ENCODE assay signal across 10 mouse cellular contexts in the genomic region with DNA sequence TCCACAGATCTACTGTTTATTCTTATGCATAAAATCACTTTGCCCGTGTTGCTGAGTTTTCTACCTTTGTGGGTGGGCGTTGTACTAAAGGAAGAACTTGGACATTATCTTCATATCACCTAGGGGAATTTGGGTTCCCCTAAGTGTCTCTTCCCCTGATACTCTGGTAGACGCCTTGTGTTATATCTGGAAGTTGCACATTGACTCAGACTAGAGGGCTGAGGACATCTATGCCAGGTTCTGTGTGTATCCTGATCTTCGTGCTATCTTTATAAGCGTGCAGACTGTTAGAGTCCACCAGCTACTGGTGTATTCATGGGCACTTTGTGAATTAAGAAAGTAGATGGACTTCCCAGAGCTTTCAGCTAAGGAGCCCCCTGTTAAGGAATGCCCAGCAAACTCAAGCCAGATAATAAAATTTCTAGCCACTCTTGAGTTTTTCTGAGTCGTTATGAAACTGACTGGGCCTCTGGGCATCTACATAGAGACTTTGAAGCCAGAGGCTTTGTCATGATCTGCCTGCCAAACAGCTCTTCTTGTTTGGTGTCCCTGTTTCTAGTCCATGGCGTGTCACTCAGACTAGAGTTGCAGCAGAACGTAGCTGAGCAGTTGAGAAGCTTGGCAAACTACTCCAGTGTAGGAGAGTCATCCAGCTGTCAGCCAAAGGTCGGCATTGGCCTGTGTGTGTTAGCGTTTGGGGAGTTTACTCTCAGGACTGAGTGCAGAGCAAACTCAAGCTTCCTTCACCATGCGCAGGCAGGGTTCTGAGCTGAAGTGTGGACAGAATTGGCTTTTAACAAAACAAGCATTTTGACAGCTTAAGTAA. TPM values are rescaled to one million over a fixed set of nuclear protein-coding genes. Genes with fewer than 3 reads are reported as not detected.
DNase-seq lines count a peak whose midpoint lies in the region; ATAC-seq and TF ChIP-seq lines count a peak whose summit lies in the region.
"Had no signal": no experiment of that assay in that cellular context is flagged by ENCODE, and none has a peak within 500 bp of the region (broad histone marks: within the 10 kb centered on the region; RNA-seq: fewer than 3 reads in every experiment).

No protein-coding gene starts in this region.

- no peaks in the 10 kb centered on the region for H3K9me3 ChIP-seq in limb, embryonic 15.5 days
- H3K9me3 ChIP-seq in limb, embryonic 10.5 days (replicated peaks): no peaks in the 10 kb centered on the region
- no peaks in the 10 kb centered on the region for H3K9me3 ChIP-seq in heart, embryonic 15.5 days (replicated peaks)
- H3K9me3 ChIP-seq in stomach, postnatal 0 days (ENCODE audit: control insufficient read depth, low read length): no peaks in the 10 kb centered on the region
- H3K9me3 ChIP-seq in forebrain, embryonic 14.5 days (replicated peaks; ENCODE audit: control insufficient read depth, low read length): no peaks in the 10 kb centered on the region
- H3K9me3 ChIP-seq: embryonic facial prominence, embryonic 15.5 days; neural tube, embryonic 13.5 days had no signal

- no peaks in the 10 kb centered on the region for H3K27me3 ChIP-seq in limb, embryonic 15.5 days
- no peaks in the 10 kb centered on the region for H3K27me3 ChIP-seq in limb, embryonic 10.5 days (ENCODE audit: low read depth, poor library complexity, severe bottlenecking)
- no peaks in the 10 kb centered on the region for H3K27me3 ChIP-seq in heart, embryonic 15.5 days
- H3K27me3 ChIP-seq in liver, adult 2 months (ENCODE audit: control insufficient read depth, insufficient read depth, low read length): no peaks in the 10 kb centered on the region
- H3K27me3 ChIP-seq in stomach, postnatal 0 days (ENCODE audit: control insufficient read depth, insufficient read depth, low read length): no peaks in the 10 kb centered on the region
- H3K27me3 ChIP-seq in forebrain, embryonic 14.5 days (replicated peaks; ENCODE audit: control insufficient read depth, insufficient read depth, low read length): no peaks in the 10 kb centered on the region
- H3K27me3 ChIP-seq: embryonic facial prominence, embryonic 15.5 days; neural tube, embryonic 13.5 days had no signal

- no peak for TF ChIP-seq CTCF in liver, adult 2 months (IDR thresholded peaks at IDR 0.05; ENCODE audit: low read depth, low read length)
- no peak for TF ChIP-seq CTCF in stomach, postnatal 0 days (IDR thresholded peaks at IDR 0.05; ENCODE audit: low read depth)

- 0 out of 2 replicates have a peak overlapping the region, but pooled peaks have one; percentile 17 for H3K27ac ChIP-seq in limb, embryonic 15.5 days
- H3K27ac ChIP-seq in limb, embryonic 10.5 days: no peak overlapping the region
- peak overlapping the region; percentile 57 for H3K27ac ChIP-seq in heart, embryonic 15.5 days
- peak overlapping the region; percentile 58 for H3K27ac ChIP-seq in liver, adult 2 months (replicated peaks; ENCODE audit: insufficient read depth, low read depth, low read length)
- H3K27ac ChIP-seq in stomach, postnatal 0 days (replicated peaks): peak overlapping the region; percentile 59
- no peak overlapping the region for H3K27ac ChIP-seq in forebrain, embryonic 14.5 days (ENCODE audit: low read depth, low read length)
- H3K27ac ChIP-seq: embryonic facial prominence, embryonic 15.5 days; neural tube, embryonic 13.5 days had no signal

- H3K4me2 ChIP-seq in limb, embryonic 15.5 days: no peak overlapping the region
- H3K4me2 ChIP-seq in heart, embryonic 15.5 days: peak overlapping the region; percentile 40
- peak overlapping the region; percentile 12; the same call in 1 of the 2 replicates for H3K4me2 ChIP-seq in stomach, postnatal 0 days (replicated peaks; ENCODE audit: low read depth)
- no peak overlapping the region for H3K4me2 ChIP-seq in forebrain, embryonic 14.5 days (ENCODE audit: low read length)
- H3K4me2 ChIP-seq: embryonic facial prominence, embryonic 15.5 days; neural tube, embryonic 13.5 days had no signal

- 69% methylated on average over 11 of the region's 11 CpGs for WGBS in limb, embryonic 15.5 days
- whole genome bisulfite sequencing in limb, embryonic 10.5 days: 84% methylated on average over 11 of the region's 11 CpGs
- WGBS in heart, embryonic 15.5 days: 45% methylated on average over 11 of the region's 11 CpGs
- WGBS in liver, adult 2 months: 31% methylated on average over 11 of the region's 11 CpGs
- WGBS in stomach, postnatal 0 days: 45% methylated on average over 11 of the region's 11 CpGs
- 84% methylated on average over 11 of the region's 11 CpGs for WGBS in forebrain, embryonic 14.5 days

- H3K4me1 ChIP-seq in limb, embryonic 15.5 days: peaks cover 44% of the 10 kb centered on the region
- H3K4me1 ChIP-seq in limb, embryonic 10.5 days: peaks cover 45% of the 10 kb centered on the region
- H3K4me1 ChIP-seq in heart, embryonic 15.5 days (replicated peaks): peaks cover 49% of the 10 kb centered on the region
- H3K4me1 ChIP-seq in liver, adult 2 months (ENCODE audit: control insufficient read depth, insufficient read depth, low read length): peaks cover 13% of the 10 kb centered on the region
- peaks cover 8% of the 10 kb centered on the region; the same call in 1 of the 2 replicates for H3K4me1 ChIP-seq in stomach, postnatal 0 days (replicated peaks; ENCODE audit: control insufficient read depth, insufficient read depth)
- peaks cover 8% of the 10 kb centered on the region for H3K4me1 ChIP-seq in forebrain, embryonic 14.5 days (ENCODE audit: control insufficient read depth, insufficient read depth, low read length)

- H3K79me2 ChIP-seq in liver, adult 2 months (ENCODE audit: control insufficient read depth, insufficient read depth, low read length): peaks cover 24% of the 10 kb centered on the region

- DNase-seq in limb, embryonic 10.5 days (ENCODE audit: low spot score): no peak
- DNase-seq in liver, adult 2 months (ENCODE audit: extremely low read depth, low read depth, low spot score): peak; percentile 99
- DNase-seq in stomach, postnatal 0 days (ENCODE audit: low spot score): peak; percentile 77
- DNase-seq in frontal cortex, postnatal 36 days (ENCODE audit: low spot score in 2 of 2): no peak
- no peak for DNase-seq in forebrain, embryonic 14.5 days (ENCODE audit: low spot score)
- DNase-seq in left cerebral cortex, adult 18-20 months (ENCODE audit: low spot score in 2 of 2): no peak

- TF ChIP-seq POLR2A in liver, adult 2 months (IDR thresholded peaks at IDR 0.05; ENCODE audit: extremely low read depth, insufficient read depth, low read length): no peak

- no peak overlapping the region for H3K9ac ChIP-seq in limb, embryonic 15.5 days
- H3K9ac ChIP-seq in heart, embryonic 15.5 days: no peak overlapping the region
- no peak overlapping the region for H3K9ac ChIP-seq in liver, adult 2 months (ENCODE audit: low read depth, low read length)
- H3K9ac ChIP-seq in stomach, postnatal 0 days (ENCODE audit: low read length): no peak overlapping the region
- no peak overlapping the region for H3K9ac ChIP-seq in forebrain, embryonic 14.5 days (ENCODE audit: low read length)
- H3K9ac ChIP-seq: embryonic facial prominence, embryonic 15.5 days; neural tube, embryonic 13.5 days had no signal

- no peaks in the 10 kb centered on the region for H3K36me3 ChIP-seq in limb, embryonic 15.5 days
- no peaks in the 10 kb centered on the region for H3K36me3 ChIP-seq in limb, embryonic 10.5 days
- no peaks in the 10 kb centered on the region for H3K36me3 ChIP-seq in heart, embryonic 15.5 days
- no peaks in the 10 kb centered on the region for H3K36me3 ChIP-seq in liver, adult 2 months (ENCODE audit: control insufficient read depth, insufficient read depth, low read length)
- no peaks in the 10 kb centered on the region for H3K36me3 ChIP-seq in stomach, postnatal 0 days (ENCODE audit: control insufficient read depth, insufficient read depth, low read length)
- H3K36me3 ChIP-seq in forebrain, embryonic 14.5 days (ENCODE audit: control insufficient read depth, insufficient read depth, low read length): no peaks in the 10 kb centered on the region
- H3K36me3 ChIP-seq: embryonic facial prominence, embryonic 15.5 days; neural tube, embryonic 13.5 days had no signal

- ATAC-seq in limb, embryonic 15.5 days (ENCODE audit: insufficient number of reproducible peaks, low FRiP score, low TSS enrichment, low read depth): no peak
- ATAC-seq in heart, embryonic 15.5 days (replicated peaks; ENCODE audit: insufficient number of reproducible peaks, insufficient read depth, low FRiP score, low read depth): no peak
- ATAC-seq in stomach, postnatal 0 days (ENCODE audit: low FRiP score, low TSS enrichment): peak; percentile 71
- no peak for ATAC-seq in forebrain, embryonic 14.5 days

- no peak overlapping the region for H3K4me3 ChIP-seq in limb, embryonic 15.5 days
- no peak overlapping the region for H3K4me3 ChIP-seq in limb, embryonic 10.5 days
- 0 out of 2 replicates have a peak overlapping the region, but pooled peaks have one; percentile 0 for H3K4me3 ChIP-seq in heart, embryonic 15.5 days
- H3K4me3 ChIP-seq in liver, adult 2 months (ENCODE audit: insufficient read depth, low read depth, low read length): no peak overlapping the region
- H3K4me3 ChIP-seq in stomach, postnatal 0 days (ENCODE audit: low read depth, low read length): no peak overlapping the region
- no peak overlapping the region for H3K4me3 ChIP-seq in forebrain, embryonic 14.5 days (ENCODE audit: low read depth, low read length)
- H3K4me3 ChIP-seq: embryonic facial prominence, embryonic 15.5 days; neural tube, embryonic 13.5 days had no signal

- TF ChIP-seq EP300 in stomach, postnatal 0 days (optimal IDR thresholded peaks at IDR 0.05): no peak

RNA-seq across cellular contexts. Expression of a gene that starts 3.5 kb away (rescaled TPM):
- polyA plus RNA-seq in limb, embryonic 15.5 days (2015; fragmentation: Nextera tagmentation; extraction: Ambion mirVana): 22.0 and 27.9 TPM in 2 replicates
- 32.0 and 37.6 TPM in 2 replicates for polyA plus RNA-seq in limb, embryonic 10.5 days (2016; fragmentation: Nextera tagmentation; extraction: Ambion mirVana)
- polyA plus RNA-seq in heart, embryonic 15.5 days (2015; fragmentation: Nextera tagmentation; extraction: Ambion mirVana): 12.7 and 14.2 TPM in 2 replicates
- 3.7 and 4.1 TPM in 2 replicates for total RNA-seq in liver, adult 2 months (2014; rRNA removed)
- polyA plus RNA-seq in liver, adult 2 months (2012; rRNA removed): 7.5 and 8.2 TPM in 2 replicates
- 22.2 and 24.0 TPM in 2 replicates for polyA plus RNA-seq in stomach, postnatal 0 days (2015; fragmentation: Nextera tagmentation; extraction: Ambion mirVana)
- 15.6 and 16.4 TPM in 2 replicates for polyA plus RNA-seq in forebrain, embryonic 14.5 days (2014; fragmentation: Nextera tagmentation; extraction: Ambion mirVana)
- 10 to 100 TPM; 20.7 to 22.9 TPM for total RNA-seq in left cerebral cortex, adult 18-20 months (2021)

RNA-seq across cellular contexts. Expression of a gene that starts 50.2 kb away (rescaled TPM):
- 20.0 and 42.6 TPM in 2 replicates for polyA plus RNA-seq in limb, embryonic 15.5 days (2015; fragmentation: Nextera tagmentation; extraction: Ambion mirVana)
- 0.28 and 0.30 TPM in 2 replicates for polyA plus RNA-seq in limb, embryonic 10.5 days (2016; fragmentation: Nextera tagmentation; extraction: Ambion mirVana)
- polyA plus RNA-seq in heart, embryonic 15.5 days (2015; fragmentation: Nextera tagmentation; extraction: Ambion mirVana): 3.9 and 4.3 TPM in 2 replicates
- total RNA-seq in liver, adult 2 months (2014; rRNA removed): 1.0 and 2.3 TPM in 2 replicates
- polyA plus RNA-seq in liver, adult 2 months (2012; rRNA removed): 4.1 and 4.4 TPM in 2 replicates
- polyA plus RNA-seq in stomach, postnatal 0 days (2015; fragmentation: Nextera tagmentation; extraction: Ambion mirVana): 29.2 and 32.3 TPM in 2 replicates
- polyA plus RNA-seq in forebrain, embryonic 14.5 days (2014; fragmentation: Nextera tagmentation; extraction: Ambion mirVana): 0.74 and 1.0 TPM in 2 replicates
- total RNA-seq in left cerebral cortex, adult 18-20 months (2021): 1 to 10 TPM; 2.5 to 3.5 TPM

RNA-seq across cellular contexts. Expression of a gene that starts 57.4 kb away (rescaled TPM):
- 0.09 and 0.28 TPM in 2 replicates for polyA plus RNA-seq in limb, embryonic 15.5 days (2015; fragmentation: Nextera tagmentation; extraction: Ambion mirVana)
- not detected in 2 replicates for polyA plus RNA-seq in limb, embryonic 10.5 days (2016; fragmentation: Nextera tagmentation; extraction: Ambion mirVana)
- polyA plus RNA-seq in heart, embryonic 15.5 days (2015; fragmentation: Nextera tagmentation; extraction: Ambion mirVana): 0.52 and 1.5 TPM in 2 replicates
- 1,004 and 1,280 TPM in 2 replicates for total RNA-seq in liver, adult 2 months (2014; rRNA removed)
- 1,016 and 1,052 TPM in 2 replicates for polyA plus RNA-seq in liver, adult 2 months (2012; rRNA removed)
- 1.2 and 2.4 TPM in 2 replicates for polyA plus RNA-seq in stomach, postnatal 0 days (2015; fragmentation: Nextera tagmentation; extraction: Ambion mirVana)
- polyA plus RNA-seq in forebrain, embryonic 14.5 days (2014; fragmentation: Nextera tagmentation; extraction: Ambion mirVana): not detected in 2 replicates
- total RNA-seq in left cerebral cortex, adult 18-20 months (2021): under 1 TPM in 1 of 2 experiments, not detected in 1; 0.19 TPM
- polyA plus RNA-seq: embryonic facial prominence, embryonic 15.5 days; neural tube, embryonic 13.5 days had no signal

Comparison
In these comparisons a context has a peak if more than half of its experiments do, and no peak if none do; other contexts are left out.
1. H3K27ac ChIP-seq: peak in limb, embryonic 15.5 days (single experiment), heart, embryonic 15.5 days (single experiment), liver, adult 2 months (single experiment) and stomach, postnatal 0 days (single experiment); none in limb, embryonic 10.5 days (single experiment) and forebrain, embryonic 14.5 days (single experiment).
2. H3K4me2 ChIP-seq: peak in heart, embryonic 15.5 days (single experiment) and stomach, postnatal 0 days (single experiment); none in limb, embryonic 15.5 days (single experiment) and forebrain, embryonic 14.5 days (single experiment).
3. DNase-seq: peak in liver, adult 2 months (single experiment) and stomach, postnatal 0 days (single experiment); none in limb, embryonic 10.5 days (single experiment), frontal cortex, postnatal 36 days (0 of 2), forebrain, embryonic 14.5 days (single experiment) and left cerebral cortex, adult 18-20 months (0 of 2).
4. RNA of a gene that starts 57.4 kb away (polyA plus RNA-seq): 1,016 to 1,052 TPM in liver, adult 2 months; 1.2 to 2.4 TPM in stomach, postnatal 0 days, 0.52 to 1.5 TPM in heart, embryonic 15.5 days, 0.09 to 0.28 TPM in limb, embryonic 15.5 days, not detected in limb, embryonic 10.5 days and not detected in forebrain, embryonic 14.5 days; every median in the first group is over 100 times any median in the second.